Mouse (Mus musculus) testis, adult 2 months (tissue): Measurements from ENCODE around the gene Cacna2d4.

ENCODE experiments used
- CTCF ChIP-seq: fragments of 200-500 bp; IDR thresholded peaks from 2 replicates; pipeline ENCODE4 v1.5.1; 2012; ENCODE audit warnings: low read depth, mild to moderate bottlenecking, inconsistent platforms, low read length, moderate library complexity; ENCODE audit not compliant: control insufficient read depth, insufficient read depth, insufficient replicate concordance
- POLR2A ChIP-seq: fragments of 200-500 bp; IDR thresholded peaks from 2 replicates; pipeline ENCODE4 v1.6.1; 2012; ENCODE audit warnings: low read depth, mild to moderate bottlenecking, inconsistent platforms, low read length, moderate library complexity; ENCODE audit not compliant: control insufficient read depth

GRCm38 (mm10) chr6:119337287-119337686 is 101.0 kb downstream of the Cacna2d4 start:
- TF ChIP-seq POLR2A (no peak), CTCF (no peak)
